Mouse (Mus musculus) MEL (cell line): ENCODE measurements at regions not wholly inside any gene's neighbourhood (a gene's known extent, or its start where the extent isn't known, plus 50 kb on each side); places are given as distances from the start of the nearest gene placed in this dataset.

Experiments used
- DNase-seq: peaks from one replicate; pipeline ENCODE4 v3.0.0; 2011; ENCODE audit warnings: low read depth, low spot score
- H3K27ac ChIP-seq: 2 replicates; pipeline ENCODE4 v1.5.1; 2012; ENCODE audit warnings: low read depth, mild to moderate bottlenecking, control low read depth, low read length, moderate library complexity; ENCODE audit not compliant: control insufficient read depth
- H3K27me3 ChIP-seq, 2 experiments: fragments of 150-350 bp in 1 of 2; sonication (generic) in 1 of 2; 2 replicates each; pipeline ENCODE4 v1.6.1; 2012; ENCODE audit warnings: low read length in 2 of 2, mild to moderate bottlenecking in 2 of 2, improper control_type of control experiment in 1 of 2, moderate library complexity in 1 of 2; ENCODE audit not compliant: insufficient read depth in 2 of 2, control insufficient read depth in 1 of 2
- H3K36me3 ChIP-seq, 2 experiments: 2 replicates each; pipeline ENCODE4 v1.6.1; 2012 to 2014; ENCODE audit warnings: low read length in 2 of 2, improper control_type of control experiment in 1 of 2, inconsistent platforms in 1 of 2, mild to moderate bottlenecking in 1 of 2; ENCODE audit not compliant: insufficient read depth in 2 of 2, control insufficient read depth in 1 of 2
- H3K4me1 ChIP-seq, 2 experiments: fragments of 150-350 bp in 1 of 2; sonication (generic) in 1 of 2; 2 replicates each; pipeline ENCODE4 v1.6.1; 2012; ENCODE audit warnings: low read length in 2 of 2, improper control_type of control experiment in 1 of 2, mild to moderate bottlenecking in 1 of 2; ENCODE audit not compliant: insufficient read depth in 2 of 2, control insufficient read depth in 1 of 2
- H3K4me3 ChIP-seq, 2 experiments: fragments of 150-350 bp in 1 of 2; sonication (generic) in 1 of 2; 2 replicates each; pipeline ENCODE4 v1.5.1; 2012; ENCODE audit warnings: low read depth in 2 of 2, low read length in 2 of 2, mild to moderate bottlenecking in 2 of 2, moderate library complexity in 2 of 2, control low read depth in 1 of 2, improper control_type of control experiment in 1 of 2; ENCODE audit not compliant: control insufficient read depth in 1 of 2, insufficient read depth in 1 of 2
- H3K79me2 ChIP-seq: 2 replicates; pipeline ENCODE4 v1.6.1; 2012; ENCODE audit warnings: mild to moderate bottlenecking, low read length, moderate library complexity; ENCODE audit not compliant: control insufficient read depth, poor library complexity, insufficient read depth
- H3K9ac ChIP-seq: 2 replicates; pipeline ENCODE4 v1.6.1; 2012; ENCODE audit warnings: low read depth, mild to moderate bottlenecking, control low read depth, low read length, moderate library complexity; ENCODE audit not compliant: control insufficient read depth, poor library complexity, severe bottlenecking
- H3K9me3 ChIP-seq: fragments of 150-350 bp; sonication (generic); replicated peaks from 2 replicates; pipeline ENCODE4 v1.6.1; 2012; ENCODE audit warnings: mild to moderate bottlenecking, low read length, improper control_type of control experiment, moderate library complexity; ENCODE audit not compliant: insufficient read depth
- CHD1 ChIP-seq: IDR thresholded peaks from 2 replicates; pipeline ENCODE4 v1.6.1; 2012; ENCODE audit warnings: low read depth, mild to moderate bottlenecking, inconsistent platforms, low read length, improper control_type of control experiment
- CHD2 ChIP-seq: IDR thresholded peaks from 2 replicates; pipeline ENCODE4 v1.6.1; 2011; ENCODE audit warnings: low read length, improper control_type of control experiment
- CTCF ChIP-seq, 3 experiments: IDR thresholded peaks in 2 of 3; conservative IDR thresholded peaks in 1 of 3; 2 replicates each; pipeline ENCODE4 v1.5.1; 2011 to 2012; ENCODE audit warnings: low read length in 3 of 3, low read depth in 2 of 3, mild to moderate bottlenecking in 2 of 3, improper control_type of control experiment in 1 of 3, inconsistent platforms in 1 of 3, mixed read lengths in 1 of 3, moderate library complexity in 1 of 3; ENCODE audit not compliant: control insufficient read depth in 1 of 3, insufficient read depth in 1 of 3, poor library complexity in 1 of 3, severe bottlenecking in 1 of 3
- E2F4 ChIP-seq: IDR thresholded peaks from 2 replicates; pipeline ENCODE4 v1.6.1; 2011; ENCODE audit warnings: low read depth, low read length, improper control_type of control experiment, borderline replicate concordance
- GABPA ChIP-seq: IDR thresholded peaks from 2 replicates; pipeline ENCODE4 v1.6.1; 2012; ENCODE audit warnings: low read depth, mild to moderate bottlenecking, inconsistent platforms, low read length, improper control_type of control experiment, moderate library complexity
- HCFC1 ChIP-seq: IDR thresholded peaks from 2 replicates; pipeline ENCODE4 v1.6.1; 2012; ENCODE audit warnings: low read depth, mild to moderate bottlenecking, inconsistent platforms, low read length, improper control_type of control experiment, moderate library complexity
- JUND ChIP-seq: IDR thresholded peaks from 2 replicates; pipeline ENCODE4 v1.6.1; 2011; ENCODE audit warnings: low read depth, mild to moderate bottlenecking, improper control_type of control experiment, low read length
- KAT2A ChIP-seq: conservative IDR thresholded peaks from 2 replicates; pipeline ENCODE4 v1.6.1; 2012; ENCODE audit warnings: low read depth, low read length, improper control_type of control experiment, inconsistent platforms
- MEF2A ChIP-seq: IDR thresholded peaks from 2 replicates; pipeline ENCODE4 v1.6.1; 2014; ENCODE audit warnings: low read depth, mild to moderate bottlenecking, inconsistent platforms, low read length, improper control_type of control experiment; ENCODE audit not compliant: poor library complexity, insufficient replicate concordance, severe bottlenecking; ENCODE audit errors: extremely low read depth
- MXI1 ChIP-seq: IDR thresholded peaks from 2 replicates; pipeline ENCODE4 v1.6.1; 2011; ENCODE audit warnings: mild to moderate bottlenecking, low read depth, low read length, improper control_type of control experiment
- MYC ChIP-seq: IDR thresholded peaks from 2 replicates; pipeline ENCODE4 v1.6.1; 2011; ENCODE audit warnings: low read depth, mild to moderate bottlenecking, low read length, improper control_type of control experiment, moderate library complexity
- NELFE ChIP-seq: IDR thresholded peaks from 2 replicates; pipeline ENCODE4 v1.6.1; 2011; ENCODE audit warnings: low read depth, low read length, improper control_type of control experiment
- POLR2AphosphoS5 ChIP-seq: IDR thresholded peaks from 2 replicates; pipeline ENCODE4 v1.6.1; 2012; ENCODE audit warnings: low read depth, borderline replicate concordance, mild to moderate bottlenecking, inconsistent platforms, low read length, moderate library complexity, mixed read lengths
- SIN3A ChIP-seq: IDR thresholded peaks from 2 replicates; pipeline ENCODE4 v1.6.1; 2012; ENCODE audit warnings: low read length, improper control_type of control experiment, inconsistent platforms
- SMC3 ChIP-seq: IDR thresholded peaks from 2 replicates; pipeline ENCODE4 v1.6.1; 2011; ENCODE audit warnings: low read depth, low read length, improper control_type of control experiment
- TBP ChIP-seq: IDR thresholded peaks from 2 replicates; pipeline ENCODE4 v1.8.0; 2011; ENCODE audit warnings: low read depth, low read length, improper control_type of control experiment
- TCF12 ChIP-seq: IDR thresholded peaks from 2 replicates; pipeline ENCODE4 v1.6.1; 2014; ENCODE audit warnings: low read depth, mild to moderate bottlenecking, inconsistent platforms, low read length, improper control_type of control experiment, moderate library complexity
- UBTF ChIP-seq: IDR thresholded peaks from 2 replicates; pipeline ENCODE4 v1.6.1; 2012; ENCODE audit warnings: low read depth, mild to moderate bottlenecking, inconsistent platforms, low read length, improper control_type of control experiment, moderate library complexity, borderline replicate concordance; ENCODE audit not compliant: insufficient read depth
- USF1 ChIP-seq: IDR thresholded peaks from 2 replicates; pipeline ENCODE4 v1.6.1; 2014; ENCODE audit warnings: low read depth, mild to moderate bottlenecking, inconsistent platforms, low read length, improper control_type of control experiment, moderate library complexity
- USF2 ChIP-seq, 2 experiments: IDR thresholded peaks; 2 replicates each; pipeline ENCODE4 v1.6.1; 2011 to 2012; ENCODE audit warnings: improper control_type of control experiment in 2 of 2, low read length in 2 of 2, borderline replicate concordance in 1 of 2, inconsistent platforms in 1 of 2, low read depth in 1 of 2, mild to moderate bottlenecking in 1 of 2; ENCODE audit not compliant: insufficient read depth in 1 of 2
- ZKSCAN1 ChIP-seq: IDR thresholded peaks from 2 replicates; pipeline ENCODE4 v1.6.1; 2012; ENCODE audit warnings: low read depth, mild to moderate bottlenecking, inconsistent platforms, low read length, improper control_type of control experiment, moderate library complexity
- ZMIZ1 ChIP-seq: IDR thresholded peaks from 2 replicates; pipeline ENCODE4 v1.6.1; 2012; ENCODE audit warnings: low read depth, mild to moderate bottlenecking, inconsistent platforms, low read length, improper control_type of control experiment, moderate library complexity
- ZNF384 ChIP-seq: IDR thresholded peaks from 2 replicates; pipeline ENCODE4 v1.6.1; 2012; ENCODE audit warnings: low read depth, mild to moderate bottlenecking, inconsistent platforms, low read length, improper control_type of control experiment

DNA sequence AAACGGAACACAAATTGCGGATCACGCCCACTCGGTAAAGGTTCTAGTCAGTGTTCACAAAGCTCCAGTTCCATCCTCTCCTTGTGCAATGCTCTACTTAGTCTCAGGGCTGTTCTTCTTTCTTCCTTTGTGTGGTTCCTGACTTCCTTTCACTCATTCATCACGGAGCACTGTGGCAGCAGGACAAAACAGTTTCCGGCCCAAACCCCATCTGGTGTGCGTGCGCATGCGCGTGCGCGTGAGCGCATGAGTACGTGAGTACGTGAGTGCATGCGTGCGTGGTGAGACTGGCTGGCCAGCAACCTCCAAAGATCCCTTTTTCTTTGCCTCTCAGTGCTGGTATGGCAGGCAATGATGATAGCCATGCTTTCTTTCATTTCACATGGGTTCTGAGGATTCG lies 62.5 kb upstream of the Gm21915 start:
- TF ChIP-seq CTCF (IDR thresholded peaks at IDR 0.05 in 2 of 3, conservative IDR thresholded peaks at IDR 0.05 in 1 of 3; ENCODE audit: control insufficient read depth in 1 of 3, insufficient read depth in 1 of 3, low read depth in 2 of 3, low read length in 3 of 3, poor library complexity in 1 of 3, severe bottlenecking in 1 of 3), result no peak
- TF ChIP-seq GABPA, result no peak
- DNase-seq, result no peak
- no peaks in the 10 kb centered on the region for H3K9me3 ChIP-seq
- no peak overlapping the region for H3K9ac ChIP-seq
- H3K4me1 ChIP-seq, result no peaks in the 10 kb centered on the region
- H3K27me3 ChIP-seq, result no peaks in the 10 kb centered on the region
- no peak overlapping the region for H3K27ac ChIP-seq
- H3K4me3 ChIP-seq, result no peak overlapping the region
- no peaks in the 10 kb centered on the region for H3K79me2 ChIP-seq
- H3K36me3 ChIP-seq, result no peaks in the 10 kb centered on the region

DNA sequence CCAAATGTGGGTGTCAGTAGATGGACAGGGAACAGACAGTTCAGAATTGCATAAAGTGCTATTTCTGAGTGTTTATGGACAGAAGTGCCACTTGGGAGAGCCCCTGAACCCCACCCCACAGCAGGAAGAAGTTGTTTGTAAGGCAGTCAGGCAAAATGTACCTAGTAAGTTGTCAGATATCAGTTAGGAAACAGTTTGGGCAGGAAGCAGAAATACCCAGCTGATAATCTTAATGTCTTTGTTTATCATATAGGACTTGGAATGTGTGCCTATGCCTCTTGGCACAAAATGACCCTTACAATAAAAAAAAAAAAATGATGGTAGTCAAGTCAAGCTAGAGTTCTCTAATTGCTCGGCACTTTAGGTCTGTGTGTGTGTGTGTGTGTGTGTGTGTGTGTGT lies 66.9 kb upstream of the Gm21915 start:
- H3K9ac ChIP-seq, result no peak overlapping the region
- H3K9me3 ChIP-seq, result no peaks in the 10 kb centered on the region
- no peaks in the 10 kb centered on the region for H3K79me2 ChIP-seq
- H3K4me3 ChIP-seq, result no peak overlapping the region
- H3K36me3 ChIP-seq, result no peaks in the 10 kb centered on the region
- TF ChIP-seq ZNF384 (no peak), MEF2A (no peak), SMC3 (no peak), UBTF (no peak), ZMIZ1 (no peak), E2F4 (no peak), POLR2AphosphoS5 (no peak), CTCF (IDR thresholded peaks at IDR 0.05 in 2 of 3, conservative IDR thresholded peaks at IDR 0.05 in 1 of 3; ENCODE audit: control insufficient read depth in 1 of 3, insufficient read depth in 1 of 3, low read depth in 2 of 3, low read length in 3 of 3, poor library complexity in 1 of 3, severe bottlenecking in 1 of 3) (no peak), JUND (no peak), HCFC1 (no peak), SIN3A (no peak), USF1 (no peak), NELFE (no peak), TBP (no peak)
- DNase-seq, result no peak
- no peaks in the 10 kb centered on the region for H3K27me3 ChIP-seq
- H3K4me1 ChIP-seq, result no peaks in the 10 kb centered on the region
- H3K27ac ChIP-seq, result no peak overlapping the region

DNA sequence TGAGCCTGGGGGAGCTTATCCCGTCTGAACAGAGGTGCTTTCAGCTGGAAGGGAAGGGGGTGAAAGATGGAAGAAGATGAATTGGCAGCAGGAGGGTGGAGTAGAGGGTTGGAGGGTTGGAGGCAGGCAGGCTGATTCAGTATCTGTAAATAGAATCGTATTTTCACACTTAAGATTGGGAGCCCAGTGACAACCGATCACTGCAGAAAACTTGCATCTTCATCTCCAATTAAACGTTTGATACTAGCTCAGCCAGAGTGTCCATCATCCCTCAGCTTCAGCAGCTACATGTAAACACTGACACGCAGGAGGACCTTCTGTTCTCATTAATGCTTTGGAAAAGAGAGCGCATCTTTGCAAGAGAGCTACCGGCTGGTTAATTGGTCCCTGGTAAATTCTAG lies 67.2 kb upstream of the Gramd1b start:
- H3K9me3 ChIP-seq, result no peaks in the 10 kb centered on the region
- no peak overlapping the region for H3K27ac ChIP-seq
- no peaks in the 10 kb centered on the region for H3K36me3 ChIP-seq
- H3K27me3 ChIP-seq, result no peaks in the 10 kb centered on the region
- no peaks in the 10 kb centered on the region for H3K4me1 ChIP-seq
- TF ChIP-seq ZKSCAN1 (no peak), CHD2 (no peak), HCFC1 (no peak), USF2 (IDR thresholded peaks at IDR 0.05; ENCODE audit: borderline replicate concordance in 1 of 2, insufficient read depth in 1 of 2, low read depth in 1 of 2, low read length in 2 of 2) (no peak), USF1 (no peak), KAT2A (no peak), TCF12 (no peak), MXI1 (no peak), MYC (no peak), TBP (no peak), ZMIZ1 (no peak), SIN3A (no peak), CHD1 (no peak), MEF2A (no peak), NELFE (no peak)
- no peak overlapping the region for H3K9ac ChIP-seq
- no peak for DNase-seq
- H3K79me2 ChIP-seq, result no peaks in the 10 kb centered on the region
- no peak overlapping the region for H3K4me3 ChIP-seq
